Mouse (Mus musculus) cerebellum, adult 18-20 months (tissue): ENCODE measurements around the gene Foxn3.

Experiments
- DNase-seq, 2 experiments: peaks; one replicate each; pipeline ENCODE4 v3.0.0; 2021

Foxn3 gene

DNA sequence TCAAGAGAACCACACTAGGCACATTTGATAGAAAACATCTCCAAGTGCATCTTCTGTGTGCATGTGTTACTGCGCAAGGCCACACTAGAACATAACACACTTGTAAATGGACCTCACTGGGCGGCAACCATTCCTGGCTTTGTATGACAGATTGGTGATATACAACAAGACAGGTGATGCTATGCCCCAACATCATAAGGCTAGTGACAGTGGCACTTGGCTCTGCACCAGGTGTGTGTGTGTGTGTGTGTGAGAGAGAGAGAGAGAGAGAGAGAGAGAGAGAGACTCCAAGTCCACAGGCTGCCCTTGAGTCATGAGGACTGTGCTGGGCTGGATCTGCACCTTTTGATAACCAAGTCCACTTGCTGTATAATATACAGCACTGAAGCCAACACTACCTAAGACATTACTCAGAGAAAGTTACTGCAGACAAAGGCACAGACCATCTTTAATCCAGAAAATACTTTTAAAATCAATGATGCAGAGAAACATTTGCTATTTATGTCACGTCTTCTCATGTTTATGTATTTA is 242.4 kb downstream of the Foxn3 start:
- no peak for DNase-seq

DNA sequence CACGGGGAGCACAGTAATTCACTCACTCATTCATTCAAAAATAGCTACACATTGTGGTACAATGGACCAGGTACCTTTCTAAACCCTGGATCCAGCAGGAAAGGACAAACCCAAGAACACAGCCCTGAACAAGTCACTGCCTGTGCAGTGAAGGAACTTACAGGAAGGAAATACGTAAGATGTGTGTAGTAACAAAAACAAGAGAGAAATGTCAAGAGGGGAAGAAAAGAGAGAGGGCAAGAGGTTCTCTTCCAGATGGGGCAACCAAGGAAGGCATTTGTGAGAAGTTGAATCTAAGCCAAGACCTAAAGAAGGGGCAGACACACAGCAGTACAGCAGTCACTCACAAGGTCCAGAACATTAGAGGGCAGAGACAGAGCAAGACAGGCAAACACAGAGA is 243.5 kb downstream of the Foxn3 start:
- DNase-seq, result no peak

DNA sequence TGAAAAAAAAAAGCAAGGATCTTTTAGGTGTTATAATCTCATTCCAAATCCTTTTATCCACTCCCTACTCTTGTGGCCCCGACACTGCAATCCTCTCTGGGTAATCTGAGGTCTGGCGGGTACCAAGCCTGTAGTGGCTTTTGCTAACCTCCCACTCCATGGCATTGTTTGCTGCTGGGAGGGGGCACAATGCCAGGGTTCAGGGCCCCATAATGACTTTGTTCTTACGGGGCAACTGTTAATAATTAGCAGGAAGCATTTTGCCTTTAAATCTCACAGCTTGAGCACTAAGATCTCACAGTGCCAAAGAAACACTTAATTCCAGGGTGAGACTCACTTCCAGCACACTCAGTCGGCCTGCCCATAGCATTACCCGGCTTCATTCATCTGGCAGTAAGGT is 244.2 kb downstream of the Foxn3 start:
- DNase-seq, result no peak

DNA sequence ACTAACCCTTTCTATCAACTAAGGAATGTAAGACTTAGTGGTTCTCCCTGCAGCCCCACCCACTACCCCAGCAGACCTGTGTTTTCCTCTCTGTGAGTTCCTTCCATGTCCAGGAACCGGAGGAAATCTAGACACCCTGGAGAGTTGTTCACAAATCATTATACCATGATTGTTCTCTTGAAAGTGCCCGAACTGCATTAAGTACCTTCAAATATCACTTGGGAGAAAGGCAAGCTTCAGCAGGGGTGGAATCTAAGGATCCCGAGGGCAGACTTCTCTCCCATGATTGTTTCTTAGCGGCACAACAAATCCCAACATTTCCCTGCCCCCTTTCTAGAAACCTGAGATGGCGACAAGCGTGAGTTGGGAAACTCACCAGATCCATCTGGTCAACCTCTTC is 247.5 kb downstream of the Foxn3 start:
- no peak for DNase-seq

DNA sequence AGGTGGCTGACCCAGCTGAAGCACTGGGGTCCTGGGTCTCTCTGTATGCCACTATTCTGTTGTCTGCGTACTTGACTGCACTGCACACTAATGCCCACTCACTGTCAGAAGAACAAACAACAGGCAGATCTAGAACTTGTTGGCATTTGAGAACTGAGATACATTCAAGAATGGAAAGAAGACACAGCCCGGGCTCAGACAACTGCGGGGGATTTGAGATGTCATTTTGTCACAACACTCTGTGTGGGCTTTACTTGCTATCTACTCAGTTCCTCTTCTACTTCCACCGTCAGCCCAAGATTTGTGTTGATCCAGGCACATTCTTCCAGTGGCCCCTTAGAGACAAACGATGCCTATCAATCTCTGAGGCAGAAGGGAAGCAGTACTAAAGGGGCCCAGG is 248.6 kb downstream of the Foxn3 start:
- no peak for DNase-seq

DNA sequence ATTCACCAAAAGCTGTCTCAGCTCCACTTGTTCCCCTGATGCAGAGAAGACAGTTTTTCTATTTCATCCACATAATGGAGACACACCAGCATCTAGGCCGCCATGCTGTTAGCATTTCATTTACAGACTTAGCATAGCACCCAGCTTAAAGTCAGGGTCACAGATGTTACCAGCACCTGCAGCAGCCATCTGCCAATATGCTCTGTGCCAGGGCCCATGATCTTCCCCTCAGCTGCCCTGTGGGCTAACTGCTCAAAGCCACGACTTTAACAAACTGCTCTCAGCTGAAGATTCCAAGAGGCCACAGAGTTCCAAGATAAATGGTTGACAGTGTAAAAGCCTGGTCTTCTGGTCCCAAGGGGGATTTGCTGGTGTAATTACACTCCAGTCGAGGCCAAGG is 252.1 kb downstream of the Foxn3 start:
- DNase-seq, result no peak

DNA sequence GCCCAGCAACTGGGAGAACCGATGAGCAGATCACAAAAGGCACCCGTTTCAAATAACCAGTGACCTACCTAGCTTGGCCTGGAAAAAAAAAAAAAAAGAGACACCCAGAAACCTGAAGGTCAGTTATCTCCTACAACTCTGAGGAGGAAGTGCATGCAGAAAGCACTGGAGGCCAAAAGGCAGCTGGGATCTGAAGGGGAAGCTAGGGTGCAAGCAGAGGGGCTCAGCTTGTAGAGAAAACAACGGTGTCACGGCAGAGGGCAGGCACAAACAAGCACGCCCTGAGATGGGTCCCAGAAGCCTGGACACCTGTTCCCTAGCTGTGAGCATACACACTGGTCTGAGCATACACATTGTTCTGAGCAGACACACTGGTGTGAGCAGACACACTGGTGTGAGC is 253.4 kb downstream of the Foxn3 start:
- DNase-seq, result peak in 1 of 2 experiments; percentile 23

DNA sequence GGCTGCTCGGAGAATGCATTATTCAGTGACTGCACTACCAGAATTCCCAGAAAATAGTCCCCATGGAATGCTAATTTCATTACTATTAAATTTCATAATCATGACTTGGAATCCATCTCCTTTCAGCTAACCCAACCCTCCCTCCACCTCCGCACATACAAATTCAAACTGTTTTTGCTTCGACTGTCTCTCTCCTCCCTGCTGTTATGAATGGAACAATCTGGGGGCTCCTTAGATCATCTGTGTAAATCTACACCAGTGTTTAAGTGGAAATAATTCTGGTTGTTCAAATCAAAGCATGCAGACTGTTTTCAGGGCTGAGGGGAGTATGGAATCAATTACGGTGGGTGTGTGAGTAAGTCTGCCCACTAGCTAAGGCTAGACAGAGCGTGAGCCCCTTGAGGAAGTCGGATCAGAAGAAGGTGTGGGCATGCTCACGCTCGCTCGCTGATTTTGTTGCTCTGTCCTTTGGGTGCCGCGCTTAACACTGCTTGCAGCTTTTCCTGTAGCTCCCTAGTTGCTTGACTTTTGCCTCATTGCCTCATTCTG is 254.8 kb downstream of the Foxn3 start:
- DNase-seq, result no peak

DNA sequence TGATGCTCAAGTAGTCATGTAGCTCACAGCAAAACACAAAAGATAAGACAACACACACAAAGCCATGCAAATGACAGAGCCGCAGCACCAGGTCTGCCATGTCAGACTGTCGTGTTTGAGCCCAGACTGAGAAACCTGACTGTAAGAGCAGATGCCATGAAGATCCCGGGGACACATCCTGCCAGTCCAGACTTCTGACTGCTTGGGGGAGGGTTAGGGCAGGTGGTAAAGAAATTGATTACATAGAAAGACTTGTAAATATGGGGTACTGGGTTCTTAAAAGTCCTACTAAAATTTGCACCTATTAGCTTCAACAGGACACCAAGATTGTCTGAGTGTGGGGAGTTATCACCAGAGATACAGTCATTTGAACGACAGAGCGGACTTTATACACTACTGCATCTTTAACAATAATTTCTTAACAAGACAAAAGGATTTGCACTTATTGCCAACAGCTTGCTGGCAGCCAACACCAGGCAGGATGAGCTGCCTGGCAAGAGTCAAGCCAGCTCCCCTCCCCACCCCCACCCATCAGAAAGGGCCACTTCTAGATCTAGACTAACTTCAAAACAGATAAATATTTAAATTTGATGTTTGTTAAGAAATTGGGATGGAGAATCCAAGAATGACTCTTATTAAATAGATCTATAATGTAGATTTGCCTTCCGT is 256.7 kb downstream of the Foxn3 start:
- DNase-seq, result peak in 1 of 2 experiments; percentile 42

DNA sequence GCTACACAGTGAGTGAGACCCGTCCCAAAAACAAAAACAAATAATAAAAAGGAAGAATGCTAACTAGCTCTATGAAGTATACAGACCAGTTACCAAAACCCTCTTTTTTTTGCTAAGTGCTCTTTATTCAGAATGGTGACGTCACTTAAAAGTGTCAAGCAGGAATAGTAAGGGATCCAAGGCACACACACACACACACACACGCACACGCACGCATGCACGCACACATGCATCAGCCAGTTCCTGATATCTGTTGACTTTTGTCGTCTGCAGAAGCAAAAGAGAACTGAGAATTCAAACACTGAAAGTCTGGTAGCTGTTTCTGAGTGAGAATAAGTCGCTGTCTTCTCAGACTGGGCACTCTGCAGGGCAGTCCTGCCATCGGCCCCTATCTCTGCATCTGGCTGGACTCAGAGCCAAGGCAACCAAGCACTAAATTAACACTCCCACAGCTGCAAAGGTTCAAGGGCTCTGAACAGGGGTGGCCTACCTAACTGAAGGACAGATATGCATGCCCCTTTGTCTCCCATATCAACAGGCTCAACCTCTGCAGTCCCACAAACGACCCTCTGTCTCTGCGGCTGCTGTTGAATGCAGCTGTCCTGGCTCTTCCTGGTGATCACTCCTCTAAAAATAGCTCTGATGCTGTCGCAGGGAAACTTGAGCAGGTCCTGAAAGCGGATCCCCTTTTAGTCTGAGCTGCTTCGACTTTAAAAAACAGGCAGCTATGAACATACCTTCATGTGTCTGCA is 257.4 kb downstream of the Foxn3 start:
- no peak for DNase-seq

DNA sequence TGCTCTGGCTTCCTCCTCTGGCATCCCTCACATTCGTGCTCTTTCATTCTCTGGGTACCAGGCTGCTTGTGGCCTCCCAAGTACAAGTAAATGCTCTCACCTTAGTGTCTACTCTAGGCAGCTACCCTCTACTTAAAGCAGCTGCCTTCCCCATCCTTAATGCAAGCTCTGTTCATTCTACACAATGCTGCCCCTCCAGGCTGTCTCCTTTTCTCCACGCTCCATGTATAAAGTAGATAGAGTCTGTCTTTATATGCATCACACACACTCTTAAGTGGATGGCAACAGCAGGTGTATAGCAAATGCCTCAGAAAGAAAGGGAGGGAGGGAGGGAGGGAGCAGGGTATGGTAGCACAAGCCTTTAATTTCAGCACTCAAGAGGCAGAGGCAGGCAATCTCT is 258.1 kb downstream of the Foxn3 start:
- DNase-seq, result peak in 1 of 2 experiments; percentile 28

DNA sequence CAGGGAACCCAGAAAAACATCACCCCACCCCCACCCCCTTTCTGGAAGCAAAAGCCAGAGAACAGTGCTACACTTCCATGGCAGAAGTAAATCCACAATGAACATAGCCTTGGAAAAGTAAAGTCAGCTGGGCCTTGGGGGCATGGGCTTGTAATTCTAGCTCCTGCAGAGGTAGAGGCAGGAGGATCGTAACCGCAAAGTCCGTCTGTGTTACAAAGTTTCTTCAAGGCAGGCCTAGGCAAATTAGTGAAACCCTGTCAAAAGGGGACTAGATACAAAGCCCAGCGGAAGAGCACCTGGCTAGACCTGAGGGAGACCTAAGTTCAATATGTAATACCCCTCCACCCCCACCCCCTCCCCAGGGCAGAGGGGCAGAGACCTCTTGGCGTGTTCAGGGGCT is 259.3 kb downstream of the Foxn3 start:
- no peak for DNase-seq

DNA sequence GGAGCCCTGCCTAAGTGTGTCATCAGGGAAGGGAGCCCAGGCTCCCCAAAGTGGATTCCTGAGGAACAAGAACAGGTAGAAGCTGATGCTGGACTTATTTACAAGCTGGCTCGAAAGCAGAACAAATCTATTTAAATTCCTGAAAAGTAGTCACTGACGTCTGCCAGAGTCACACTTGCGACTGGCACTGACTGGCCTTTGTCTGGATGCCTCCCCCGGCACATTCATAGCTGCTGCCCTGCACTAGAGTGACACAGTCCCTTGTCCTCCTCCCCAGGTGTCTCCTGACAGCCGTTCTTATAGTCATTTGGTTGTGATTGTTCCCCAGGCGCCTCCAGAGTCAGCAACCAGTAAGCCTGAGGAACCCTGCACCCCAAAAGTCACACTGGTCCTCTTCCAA is 259.8 kb downstream of the Foxn3 start:
- peak; percentile 47 for DNase-seq

DNA sequence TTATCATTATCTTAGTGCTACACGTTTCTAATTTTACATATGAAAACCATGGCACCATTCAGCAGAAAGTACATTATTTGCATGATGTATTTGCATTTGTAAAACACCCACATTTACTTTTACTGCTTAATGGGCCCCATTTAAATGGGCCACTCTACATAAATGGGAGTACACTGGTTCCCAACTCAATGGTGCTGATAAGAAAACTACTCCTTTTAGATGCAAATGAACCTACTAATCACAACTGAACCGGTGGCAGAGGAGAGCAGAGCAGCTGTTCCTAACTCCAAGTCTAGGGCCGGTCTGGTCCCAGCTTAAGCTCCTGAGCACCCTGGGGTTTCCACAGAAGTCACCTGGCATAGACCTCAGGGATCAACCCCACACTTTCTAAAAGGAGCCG is 263.5 kb downstream of the Foxn3 start:
- no peak for DNase-seq

DNA sequence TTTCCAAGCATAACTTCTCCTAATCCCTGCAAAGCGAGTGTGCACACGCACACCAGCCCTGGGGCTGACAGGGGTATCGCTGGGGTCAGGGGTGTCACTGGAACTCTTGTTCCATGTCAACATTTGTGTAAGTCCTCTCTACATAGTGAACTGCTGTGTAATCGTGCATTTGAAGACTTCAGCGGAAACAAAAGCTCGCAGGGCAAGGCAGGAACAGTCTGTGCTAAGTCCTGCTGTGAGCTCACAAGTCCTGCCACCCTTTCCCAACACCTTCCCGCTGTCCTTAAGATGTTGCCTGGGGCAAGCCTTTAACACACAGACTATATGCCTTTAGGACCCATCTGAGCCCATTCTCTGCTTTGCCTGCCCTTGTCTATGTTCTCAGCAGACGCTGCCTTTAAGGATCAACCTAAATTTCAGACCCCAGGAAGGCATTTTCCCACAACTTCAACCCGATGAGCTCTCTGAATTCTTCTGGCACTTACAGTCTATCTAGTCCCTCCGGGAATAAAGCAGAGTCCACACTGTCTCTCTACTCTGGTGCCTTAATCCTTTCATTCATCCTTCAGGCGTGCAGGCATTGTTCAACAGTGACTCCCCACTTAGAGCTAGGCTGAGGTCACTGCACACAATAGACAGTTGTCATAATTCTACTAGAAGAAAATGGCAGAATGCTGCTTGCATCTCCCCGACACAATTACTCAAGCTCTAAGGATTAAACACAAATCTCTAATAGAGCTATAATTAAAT is 264.4 kb downstream of the Foxn3 start:
- no peak for DNase-seq

DNA sequence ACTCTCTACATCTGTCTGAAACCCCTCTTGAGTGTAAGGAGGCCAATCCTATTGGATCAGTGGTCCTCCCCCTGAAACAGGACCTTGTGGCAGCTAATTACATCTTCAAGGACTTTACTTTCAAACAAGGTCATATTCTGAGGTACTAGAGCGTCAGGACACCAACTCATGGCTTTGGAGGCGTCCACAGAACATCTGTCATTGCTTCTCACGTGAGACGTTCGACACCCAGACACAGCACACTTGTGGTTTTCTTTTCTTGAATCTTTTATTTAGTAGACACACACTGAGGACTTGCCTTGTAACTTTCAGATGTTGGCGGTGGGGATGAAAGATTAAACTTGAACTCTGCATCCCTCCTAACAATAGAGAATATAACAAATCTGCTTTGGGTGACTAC is 265.1 kb downstream of the Foxn3 start:
- no peak for DNase-seq

DNA sequence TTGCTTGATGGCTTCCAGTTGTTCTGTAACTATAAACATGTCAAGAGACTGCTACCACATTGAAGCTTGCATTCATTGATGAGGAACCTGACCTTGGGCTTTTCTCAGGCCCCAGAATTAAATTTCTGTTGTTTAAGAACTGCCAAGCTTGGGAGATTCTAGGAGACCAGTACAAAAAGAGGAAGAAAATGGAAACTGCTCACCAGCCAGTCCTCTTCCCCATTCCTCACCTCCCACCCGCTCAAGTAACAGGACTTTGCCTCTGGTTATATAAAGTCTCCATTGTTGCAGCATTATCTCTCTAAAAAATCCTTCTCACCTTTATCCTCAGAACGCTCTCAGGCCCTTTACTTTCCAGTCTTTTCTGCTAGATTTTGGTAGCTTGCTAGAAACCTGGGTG is 265.6 kb downstream of the Foxn3 start:
- DNase-seq, result no peak

DNA sequence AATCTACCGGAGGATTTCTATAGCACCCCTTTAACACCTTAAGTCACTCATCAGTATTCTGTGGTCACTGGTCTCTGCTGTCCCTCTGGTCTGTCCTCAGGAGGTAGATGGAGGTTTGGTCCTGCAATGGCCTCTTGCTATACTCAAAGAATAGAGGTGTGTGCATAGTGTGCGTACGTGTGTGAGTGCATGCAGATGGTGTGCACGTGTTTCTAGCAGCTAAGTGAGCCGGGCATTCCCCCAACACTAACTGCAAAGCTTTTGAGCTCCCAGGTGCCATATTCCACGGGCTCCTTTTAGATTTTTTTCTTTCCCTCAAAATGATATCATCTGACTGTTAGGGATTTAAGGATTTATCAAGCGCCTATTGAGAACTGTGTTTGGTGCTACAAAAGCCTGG is 269.9 kb downstream of the Foxn3 start:
- DNase-seq, result no peak

DNA sequence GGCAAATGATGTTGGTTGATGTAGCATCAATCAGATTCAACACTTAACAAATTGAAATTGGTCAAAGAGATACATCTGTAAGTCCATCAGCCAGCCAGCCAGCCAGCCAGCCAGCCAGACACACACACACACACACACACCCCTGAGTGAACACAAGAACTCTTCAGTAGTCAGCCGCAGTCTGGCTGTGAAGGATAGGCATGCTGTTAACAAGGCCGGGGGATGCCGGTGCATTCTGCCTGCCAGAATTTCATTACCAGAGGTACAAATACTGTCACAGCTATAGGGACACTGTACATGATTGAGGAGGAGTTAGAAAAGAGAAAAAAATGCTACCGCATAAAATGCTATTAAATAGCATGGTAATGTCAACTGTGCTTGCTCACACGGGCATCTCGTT is 271.2 kb downstream of the Foxn3 start:
- DNase-seq, result no peak

DNA sequence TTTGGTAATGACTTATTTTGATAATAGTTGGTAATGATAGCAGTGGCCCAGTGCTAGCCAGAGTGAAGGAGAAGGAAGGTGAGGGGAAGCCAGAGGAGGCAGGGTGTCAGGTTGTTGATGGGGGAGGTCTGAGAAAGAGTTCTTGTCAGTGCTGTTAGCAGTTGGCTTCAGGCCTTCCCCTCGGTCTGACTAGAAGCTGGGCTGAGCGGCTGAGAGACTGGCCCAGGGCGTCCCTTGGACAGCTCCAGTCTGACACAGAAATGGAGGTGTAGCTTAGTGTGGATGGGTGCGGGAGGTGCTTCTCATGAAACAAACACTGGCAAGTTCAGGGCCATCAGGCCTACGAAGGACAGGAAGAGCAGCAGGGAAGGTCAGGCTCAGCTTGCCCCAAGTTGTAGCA is 276.3 kb downstream of the Foxn3 start:
- no peak for DNase-seq

DNA sequence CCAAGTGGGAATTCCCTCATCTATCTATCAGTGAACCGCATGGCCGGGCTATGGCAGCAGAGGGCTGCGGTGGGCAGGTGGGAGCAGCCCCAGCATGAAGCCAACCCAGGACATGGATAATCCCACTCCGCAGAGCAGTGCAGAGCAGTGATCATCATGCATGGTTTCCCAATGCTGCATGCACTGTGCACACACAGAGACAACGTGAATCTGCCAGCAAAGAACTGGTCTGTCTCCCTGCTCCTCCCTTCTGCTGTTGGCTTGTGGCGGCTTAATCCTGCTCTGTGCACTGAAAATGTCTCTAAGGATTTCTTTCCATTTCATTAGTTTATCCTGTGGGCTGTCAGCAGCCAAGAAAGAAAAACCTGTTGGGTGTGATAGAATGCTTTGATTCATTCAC is 276.7 kb downstream of the Foxn3 start:
- DNase-seq, result peak; percentile 49 to 54

DNA sequence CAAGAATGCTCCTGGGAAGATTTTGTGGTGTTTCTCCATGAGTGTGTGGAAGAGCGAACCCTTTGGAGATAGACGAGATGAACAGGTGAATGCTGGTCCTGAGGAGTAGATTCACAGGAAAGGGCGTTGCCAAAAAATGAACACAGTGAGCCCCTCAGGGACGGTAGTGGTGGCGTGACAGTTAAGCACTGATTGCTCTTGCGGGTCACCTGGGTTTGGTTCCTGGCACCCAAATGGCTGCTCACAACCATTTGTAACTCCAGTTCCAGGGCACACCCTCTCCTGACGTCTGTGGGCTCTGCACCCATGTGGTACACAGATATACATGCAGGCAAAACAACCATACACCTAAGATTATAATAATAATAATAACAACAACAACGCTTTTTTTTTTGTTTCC is 277.7 kb downstream of the Foxn3 start:
- no peak for DNase-seq

DNA sequence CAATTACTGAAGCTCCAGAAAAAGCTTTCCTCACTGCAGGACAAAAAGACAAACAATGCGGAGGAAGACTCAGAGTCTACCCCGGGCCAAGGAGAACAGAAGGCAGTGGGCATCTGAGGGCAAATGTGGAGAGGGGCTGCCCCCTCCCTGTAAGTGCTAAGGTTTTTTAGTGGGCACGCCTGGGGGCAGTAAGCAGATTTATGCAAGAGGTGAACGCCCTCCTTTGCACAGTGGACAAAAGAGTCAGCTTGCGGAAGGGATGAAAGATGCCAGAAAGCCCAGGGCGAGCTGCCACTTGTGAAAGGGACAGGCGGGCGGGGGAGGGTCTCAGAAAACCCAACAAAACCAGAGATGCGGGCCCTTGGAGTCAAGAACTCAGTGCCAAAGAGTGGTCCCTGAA is 278.2 kb downstream of the Foxn3 start:
- peak; percentile 57 to 62 for DNase-seq
